Mouse (Mus musculus): ENCODE data around the gene Ralbp1.
A peak's percentile ranks its signal among the peaks of the same experiment; 100 is the strongest.

The Ralbp1 gene

GRCm38 (mm10) chr17:65896016-65896415, 10.4 kb upstream of the Ralbp1 start:
- no peak for DNase-seq (ENCODE audit: low spot score in 2 of 2)

- no peak for DNase-seq (ENCODE audit: low spot score in 2 of 2)
These were observed 3.9 kb upstream of the Ralbp1 start for GRCm38 (mm10) chr17:65889476-65889875.

- no peak for DNase-seq (ENCODE audit: low spot score in 2 of 2)
These were observed 973 bp upstream of the Ralbp1 start for GRCm38 (mm10) chr17:65886571-65886970.

GRCm38 (mm10) chr17:65885398-65885696, 251 bp downstream of the Ralbp1 start:
- DNase-seq (ENCODE audit: low spot score in 2 of 2): no peak

GRCm38 (mm10) chr17:65884691-65885397, 754 bp downstream of the Ralbp1 start:
- peak; percentile 99 to 100 for DNase-seq (ENCODE audit: low spot score in 2 of 2)

GRCm38 (mm10) chr17:65884061-65884669, 1.4 kb downstream of the Ralbp1 start:
- DNase-seq (ENCODE audit: low spot score in 2 of 2): peak; percentile 57 to 64

GRCm38 (mm10) chr17:65877026-65877425, 8.6 kb downstream of the Ralbp1 start:
- DNase-seq (ENCODE audit: low spot score in 2 of 2): no peak

- no peak for DNase-seq (ENCODE audit: low spot score in 2 of 2)
These were observed 11.8 kb downstream of the Ralbp1 start for GRCm38 (mm10) chr17:65873834-65874233.

GRCm38 (mm10) chr17:65873156-65873555, 12.4 kb downstream of the Ralbp1 start:
- no peak for DNase-seq (ENCODE audit: low spot score in 2 of 2)

GRCm38 (mm10) chr17:65872652-65873051, 12.9 kb downstream of the Ralbp1 start:
- DNase-seq (ENCODE audit: low spot score in 2 of 2): no peak

- no peak for DNase-seq (ENCODE audit: low spot score in 2 of 2)
These were observed 13.5 kb downstream of the Ralbp1 start for GRCm38 (mm10) chr17:65872051-65872450.

GRCm38 (mm10) chr17:65871641-65872041, 14.0 kb downstream of the Ralbp1 start:
- no peak for DNase-seq (ENCODE audit: low spot score in 2 of 2)

GRCm38 (mm10) chr17:65870146-65870545, 15.5 kb downstream of the Ralbp1 start:
- DNase-seq (ENCODE audit: low spot score in 2 of 2): peak in 1 of 2 experiments; percentile 49

GRCm38 (mm10) chr17:65869720-65870119, 15.9 kb downstream of the Ralbp1 start:
- DNase-seq (ENCODE audit: low spot score in 2 of 2): no peak

- DNase-seq (ENCODE audit: low spot score in 2 of 2): no peak
These were observed 17.6 kb downstream of the Ralbp1 start for GRCm38 (mm10) chr17:65867996-65868395.

- no peak for DNase-seq (ENCODE audit: low spot score in 2 of 2)
These were observed 19.4 kb downstream of the Ralbp1 start for GRCm38 (mm10) chr17:65866201-65866600.

- no peak for DNase-seq (ENCODE audit: low spot score in 2 of 2)
These were observed 20.3 kb downstream of the Ralbp1 start for GRCm38 (mm10) chr17:65865265-65865664.

GRCm38 (mm10) chr17:65864742-65865141, 20.9 kb downstream of the Ralbp1 start:
- no peak for DNase-seq (ENCODE audit: low spot score in 2 of 2)

- DNase-seq (ENCODE audit: low spot score in 2 of 2): no peak
These were observed 21.8 kb downstream of the Ralbp1 start for GRCm38 (mm10) chr17:65863830-65864229.

GRCm38 (mm10) chr17:65862579-65862978, 23.0 kb downstream of the Ralbp1 start:
- no peak for DNase-seq (ENCODE audit: low spot score in 2 of 2)

GRCm38 (mm10) chr17:65857617-65858016, 28.0 kb downstream of the Ralbp1 start:
- DNase-seq (ENCODE audit: low spot score in 2 of 2): no peak

GRCm38 (mm10) chr17:65854006-65854405, 31.6 kb downstream of the Ralbp1 start:
- DNase-seq (ENCODE audit: low spot score in 2 of 2): no peak

GRCm38 (mm10) chr17:65853326-65853725, 32.3 kb downstream of the Ralbp1 start:
- DNase-seq (ENCODE audit: low spot score in 2 of 2): no peak

GRCm38 (mm10) chr17:65851749-65852148, 33.8 kb downstream of the Ralbp1 start:
- no peak for DNase-seq (ENCODE audit: low spot score in 2 of 2)

All from frontal cortex, postnatal 10 days (tissue).